15 mouse cellular contexts compared by ENCODE assay signal in genomic region chr1:95322219-95322618, GRCm38 (mm10).
"Had no signal": no experiment of that assay in that cellular context is flagged by ENCODE, and none has a peak within 500 bp of the region (broad histone marks: within the 10 kb centered on the region; RNA-seq: fewer than 3 reads in every experiment).

No protein-coding gene starts in this region.

- H3K9ac ChIP-seq: liver, embryonic 12.5 days; liver, embryonic 14.5 days; lung, embryonic 14.5 days; stomach, embryonic 15.5 days had no signal

- H3K4me3 ChIP-seq: liver, embryonic 12.5 days; midbrain, embryonic 10.5 days; myocyte; stomach, embryonic 15.5 days had no signal

- H3K27me3 ChIP-seq: liver, embryonic 12.5 days; stomach, embryonic 15.5 days had no signal

- ATAC-seq: liver, embryonic 12.5 days; midbrain, embryonic 16.5 days had no signal

- H3K27ac ChIP-seq: liver, embryonic 12.5 days; liver, embryonic 14.5 days; midbrain, embryonic 10.5 days; stomach, embryonic 15.5 days; stomach, postnatal 0 days had no signal

- H3K36me3 ChIP-seq: stomach, embryonic 15.5 days had no signal

- DNase-seq: lung, adult 18-20 months; lung, embryonic 14.5 days; lung, postnatal 10 days; lung, postnatal 4 days; right cerebral cortex, postnatal 14 days; thymus, adult 2 months; thymus, postnatal 25 days; thymus, postnatal 4 days had no signal

- H3K9me3 ChIP-seq: liver, embryonic 12.5 days; midbrain, embryonic 10.5 days; stomach, embryonic 15.5 days had no signal

- H3K4me1 ChIP-seq: liver, embryonic 12.5 days; midbrain, embryonic 10.5 days; stomach, embryonic 15.5 days had no signal

- H3K4me2 ChIP-seq: liver, embryonic 12.5 days; lung, embryonic 14.5 days; stomach, embryonic 15.5 days had no signal
